Mouse (Mus musculus) adrenal gland, adult 8-10 months (tissue): ENCODE data around the gene Atl1. TPM values are rescaled to one million over a fixed set of nuclear protein-coding genes. Genes with fewer than 3 reads are reported as not detected.

Experiments used
- total RNA-seq, 4 experiments: library from RNA; stranded (reverse); gene quantifications; 2 replicates each; pipeline ENCODE4 v1.2.4; 2022

Gene Atl1
- total RNA-seq, 4 experiments from 2014 or later = 6.6 to 19.5 (median 13.0) TPM

Other genes with a start within 250 kb of the Atl1 start
- 10 to 100 TPM; 41.4 to 62.6 (median 51.7) TPM for gene Sos2, start 210.8 kb upstream of the Atl1 start, total RNA-seq
- gene L2hgdh, start 167.7 kb upstream of the Atl1 start, total RNA-seq = 10 to 100 TPM; 25.5 to 30.2 (median 28.5) TPM
- gene Atp5s, start 167.7 kb upstream of the Atl1 start, total RNA-seq = 10 to 100 TPM; 14.2 to 19.3 (median 17.0) TPM
- gene Cdkl1, start 101.3 kb upstream of the Atl1 start, total RNA-seq = 1 to 10 TPM; 2.1 to 9.3 (median 5.1) TPM
- 10 to 100 TPM; 26.6 to 51.8 (median 37.2) TPM for gene Map4k5, start 586 bp downstream of the Atl1 start, total RNA-seq
- 10 to 100 TPM; 37.3 to 43.6 (median 40.4) TPM for gene Sav1, start 94.4 kb downstream of the Atl1 start, total RNA-seq
- 10 to 100 TPM; 27.4 to 55.2 (median 38.7) TPM for gene Nin, start 221.1 kb downstream of the Atl1 start, total RNA-seq